Mouse (Mus musculus) cortical plate, adult 2 months (tissue): Measurements from ENCODE around the gene Bcl7a.

Experiments
- CTCF ChIP-seq: fragments of 200-500 bp; IDR thresholded peaks from 2 replicates; pipeline ENCODE4 v1.5.1; 2011; ENCODE audit warnings: mild to moderate bottlenecking, control low read depth, low read length; ENCODE audit not compliant: insufficient read depth; ENCODE audit errors: extremely low read depth
- POLR2A ChIP-seq: fragments of 200-500 bp; IDR thresholded peaks from 2 replicates; pipeline ENCODE4 v1.6.1; 2011; ENCODE audit warnings: mild to moderate bottlenecking, low read length, control low read depth; ENCODE audit not compliant: insufficient read depth; ENCODE audit errors: extremely low read depth

DNA sequence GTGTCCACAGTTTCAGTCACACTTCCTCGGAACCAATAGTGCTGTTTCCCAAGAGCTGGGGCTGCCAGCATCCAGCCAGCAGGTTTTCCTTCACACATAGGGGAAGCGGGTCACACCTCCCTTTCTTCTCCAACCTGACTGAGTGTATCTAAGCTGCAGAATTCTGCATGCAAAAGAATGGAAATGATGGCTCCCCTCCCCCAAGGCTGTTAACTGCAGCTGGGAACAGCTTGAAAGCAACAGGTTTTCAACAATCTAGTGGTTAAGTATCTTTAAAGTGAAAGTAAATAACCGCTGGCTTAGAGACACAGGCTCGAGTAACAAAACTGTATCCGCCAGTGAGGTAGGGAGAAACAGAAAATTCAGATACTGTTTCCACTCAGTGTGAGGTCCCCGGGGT lies 25.6 kb upstream of the Bcl7a start:
- TF ChIP-seq POLR2A, result no peak
- no peak for TF ChIP-seq CTCF
